Mouse (Mus musculus) olfactory bulb, adult 2 months (tissue): ENCODE results near the gene Rabl3. TPM values are rescaled to one million over a fixed set of nuclear protein-coding genes. Genes with fewer than 3 reads are reported as not detected.
A peak's percentile ranks its signal among the peaks of the same experiment; 100 is the strongest.

Source experiments
- H3K27ac ChIP-seq: fragments of 200-500 bp; 2 replicates; pipeline ENCODE4 v1.5.1; 2012; ENCODE audit warnings: low read depth, low read length; ENCODE audit not compliant: insufficient read depth
- H3K4me1 ChIP-seq: fragments of 200-500 bp; 2 replicates; pipeline ENCODE4 v1.6.1; 2012; ENCODE audit warnings: low read length; ENCODE audit not compliant: control insufficient read depth, insufficient read depth
- H3K4me3 ChIP-seq: fragments of 200-500 bp; 2 replicates; pipeline ENCODE4 v1.5.1; 2012; ENCODE audit warnings: mild to moderate bottlenecking, low read depth, low read length, moderate library complexity; ENCODE audit not compliant: insufficient read depth
- CTCF ChIP-seq: fragments of 200-500 bp; IDR thresholded peaks from 2 replicates; pipeline ENCODE4 v1.5.1; 2012; ENCODE audit warnings: low read depth, mild to moderate bottlenecking, low read length, moderate library complexity; ENCODE audit not compliant: insufficient read depth
- POLR2A ChIP-seq: fragments of 200-500 bp; IDR thresholded peaks from 2 replicates; pipeline ENCODE4 v1.6.1; 2012; ENCODE audit warnings: mild to moderate bottlenecking, low read depth, low read length, moderate library complexity; ENCODE audit not compliant: insufficient read depth
- WGBS: fragments of 180-500 bp; shearing (Covaris S2); methylation state at CpG from one replicate; pipeline ENCODE4 v1.1.7; 2018; 5-methylcytosine and 5-hydroxymethylcytosine counted together
- polyA plus RNA-seq: library from polyadenylated mRNA; stranded (reverse); fragments of >200 nt; gene quantifications from 2 replicates; pipeline ENCODE4 v1.2.4, GENCODE M21; 2012; ENCODE audit warnings: low replicate concordance; ENCODE audit not compliant: missing spikeins, insufficient read depth, insufficient read length

The Rabl3 gene
- polyA plus RNA-seq, 1 experiment, result not detected

- 74% methylated on average over 8 of the region's 8 CpGs for WGBS
- no peak overlapping the region for H3K27ac ChIP-seq
- peaks cover 2% of the 10 kb centered on the region; the same call in 1 of the 2 replicates for H3K4me1 ChIP-seq
- no peak overlapping the region for H3K4me3 ChIP-seq
- TF ChIP-seq CTCF (no peak), POLR2A (no peak)
Measured at GRCm38 (mm10) chr16:37533369-37534068, 6.2 kb upstream of the Rabl3 start.

GRCm38 (mm10) chr16:37539240-37539610, 460 bp upstream of the Rabl3 start:
- peak overlapping the region; percentile 47; the same call in 1 of the 2 replicates for H3K27ac ChIP-seq
- peak overlapping the region; percentile 86 for H3K4me3 ChIP-seq
- peaks cover 6% of the 10 kb centered on the region; the same call in 1 of the 2 replicates for H3K4me1 ChIP-seq
- WGBS, result under 1% methylated on average over 22 of the region's 22 CpGs
- TF ChIP-seq POLR2A (no peak), CTCF (no peak)

GRCm38 (mm10) chr16:37540776-37541175, 1.1 kb downstream of the Rabl3 start:
- no peak overlapping the region for H3K27ac ChIP-seq
- H3K4me1 ChIP-seq, result peaks cover 6% of the 10 kb centered on the region; the same call in 1 of the 2 replicates
- TF ChIP-seq CTCF (no peak), POLR2A (no peak)
- WGBS, result 77% methylated on average over 6 of the region's 6 CpGs
- no peak overlapping the region for H3K4me3 ChIP-seq

- 27% methylated on average over 5 of the region's 5 CpGs for WGBS
- Histone ChIP-seq H3K4me1 (peaks cover 3% of the 10 kb centered on the region), H3K27ac (no peak overlapping the region), H3K4me3 (no peak overlapping the region)
- TF ChIP-seq POLR2A (no peak), CTCF (no peak)
Measured at GRCm38 (mm10) chr16:37546312-37546711, 6.6 kb downstream of the Rabl3 start.

- WGBS, result 46% methylated on average over 3 of the region's 3 CpGs
Measured at GRCm38 (mm10) chr16:37550266-37550665, 10.6 kb downstream of the Rabl3 start.

GRCm38 (mm10) chr16:37550981-37551380, 11.3 kb downstream of the Rabl3 start:
- 95% methylated on average over 2 of the region's 2 CpGs for WGBS
- peaks cover 3% of the 10 kb centered on the region for H3K4me1 ChIP-seq
- no peak overlapping the region for H3K27ac ChIP-seq
- TF ChIP-seq POLR2A, result no peak
- no peak for TF ChIP-seq CTCF
- no peak overlapping the region for H3K4me3 ChIP-seq

More at GRCm38 (mm10) chr16:37550266-37550665, 10.6 kb downstream of the Rabl3 start:
- no peak overlapping the region for H3K4me3 ChIP-seq
- no peak overlapping the region for H3K27ac ChIP-seq
- TF ChIP-seq CTCF (no peak), POLR2A (no peak)
- peaks cover 3% of the 10 kb centered on the region for H3K4me1 ChIP-seq

GRCm38 (mm10) chr16:37552824-37553223, 13.1 kb downstream of the Rabl3 start:
- H3K27ac ChIP-seq, result no peak overlapping the region
- 61% methylated on average over 3 of the region's 3 CpGs for WGBS
- H3K4me1 ChIP-seq, result no peaks in the 10 kb centered on the region
- no peak overlapping the region for H3K4me3 ChIP-seq
- no peak for TF ChIP-seq POLR2A
- TF ChIP-seq CTCF, result no peak

GRCm38 (mm10) chr16:37562414-37562813, 22.7 kb downstream of the Rabl3 start:
- H3K27ac ChIP-seq, result no peak overlapping the region
- no peak for TF ChIP-seq POLR2A
- TF ChIP-seq CTCF, result no peak
- WGBS, result 79% methylated on average over 6 of the region's 6 CpGs
- no peak overlapping the region for H3K4me3 ChIP-seq
- H3K4me1 ChIP-seq, result no peaks in the 10 kb centered on the region

GRCm38 (mm10) chr16:37562961-37563360, 23.3 kb downstream of the Rabl3 start:
- Histone ChIP-seq H3K4me3 (no peak overlapping the region), H3K27ac (no peak overlapping the region), H3K4me1 (no peaks in the 10 kb centered on the region)
- WGBS, result 81% methylated on average over 5 of the region's 5 CpGs
- TF ChIP-seq CTCF (no peak), POLR2A (no peak)

- Histone ChIP-seq H3K4me1 (no peaks in the 10 kb centered on the region), H3K4me3 (no peak overlapping the region), H3K27ac (no peak overlapping the region)
- 98% methylated on average over 1 of the region's 1 CpGs for WGBS
- TF ChIP-seq POLR2A (no peak), CTCF (no peak)
Measured at GRCm38 (mm10) chr16:37565117-37565516, 25.4 kb downstream of the Rabl3 start.

- Histone ChIP-seq H3K27ac (no peak overlapping the region), H3K4me3 (no peak overlapping the region), H3K4me1 (0 out of 2 replicates have a peak, but pooled peaks cover under 1% of the 10 kb centered on the region)
- TF ChIP-seq CTCF (no peak), POLR2A (no peak)
- 65% methylated on average over 6 of the region's 6 CpGs for WGBS
Measured at GRCm38 (mm10) chr16:37566107-37566506, 26.4 kb downstream of the Rabl3 start.
